Mouse (Mus musculus) liver, embryonic 16.5 days (tissue): ENCODE measurements at regions not wholly inside any gene's neighbourhood (a gene's known extent, or its start where the extent isn't known, plus 50 kb on each side); places are given as distances from the start of the nearest gene placed in this dataset.

Source experiments
- ATAC-seq: fragments of 200-750 bp; cut with Nextera tagmentation; 2 replicates; pipeline ENCODE4 v1.8.0; 2017; ENCODE audit warnings: low read depth, mild to moderate bottlenecking, moderate number of reproducible peaks, moderate library complexity
- H3K27ac ChIP-seq: fragments of 300-500 bp; sonication (generic); 2 replicates; pipeline ENCODE4 v1.5.1; 2014; ENCODE audit warnings: mild to moderate bottlenecking, low read length
- H3K27me3 ChIP-seq: fragments of 300-500 bp; sonication (generic); 2 replicates; pipeline ENCODE4 v1.6.1; 2014; ENCODE audit warnings: low read depth, low read length, mixed read lengths; ENCODE audit not compliant: control insufficient read depth, insufficient read depth
- H3K36me3 ChIP-seq: fragments of 300-500 bp; sonication (generic); 2 replicates; pipeline ENCODE4 v1.6.1; 2014; ENCODE audit warnings: mild to moderate bottlenecking; ENCODE audit not compliant: control insufficient read depth, insufficient read depth
- H3K4me1 ChIP-seq: fragments of 300-500 bp; sonication (generic); 2 replicates; pipeline ENCODE4 v1.6.1; 2014; ENCODE audit warnings: low read depth, low read length, mixed read lengths; ENCODE audit not compliant: control insufficient read depth
- H3K4me2 ChIP-seq: fragments of 300-500 bp; sonication (generic); 2 replicates; pipeline ENCODE4 v1.6.1; 2014; ENCODE audit warnings: low read depth, low read length, mixed read lengths
- H3K4me3 ChIP-seq: fragments of 300-500 bp; sonication (generic); 2 replicates; pipeline ENCODE4 v1.5.1; 2014; ENCODE audit warnings: low read depth, mild to moderate bottlenecking, low read length
- H3K9ac ChIP-seq: fragments of 300-500 bp; sonication (generic); 2 replicates; pipeline ENCODE4 v1.6.1; 2014; ENCODE audit warnings: low read depth, low read length
- H3K9me3 ChIP-seq: fragments of 300-500 bp; sonication (generic); replicated peaks from 2 replicates; pipeline ENCODE4 v1.6.1; 2016; ENCODE audit warnings: low read length; ENCODE audit not compliant: control insufficient read depth
- WGBS: fragments of 180-500 bp; shearing (Covaris S2); extraction: QIAGEN DNeasy Blood & Tissue Kit; methylation state at CpG from one replicate; pipeline ENCODE4 v1.1.7; 2014; ENCODE audit not compliant: insufficient replicate concordance; 5-methylcytosine and 5-hydroxymethylcytosine counted together

GRCm38 (mm10) chr10:61001745-61002160 is 87.4 kb upstream of the Pcbd1 start:
- no peak for ATAC-seq
- Histone ChIP-seq H3K27ac (no peak overlapping the region), H3K4me3 (no peak overlapping the region), H3K9me3 (no peaks in the 10 kb centered on the region), H3K4me1 (no peaks in the 10 kb centered on the region), H3K36me3 (no peaks in the 10 kb centered on the region), H3K27me3 (no peaks in the 10 kb centered on the region), H3K9ac (no peak overlapping the region), H3K4me2 (no peak overlapping the region)
- 79% methylated on average over 22 of the region's 22 CpGs for WGBS

DNA sequence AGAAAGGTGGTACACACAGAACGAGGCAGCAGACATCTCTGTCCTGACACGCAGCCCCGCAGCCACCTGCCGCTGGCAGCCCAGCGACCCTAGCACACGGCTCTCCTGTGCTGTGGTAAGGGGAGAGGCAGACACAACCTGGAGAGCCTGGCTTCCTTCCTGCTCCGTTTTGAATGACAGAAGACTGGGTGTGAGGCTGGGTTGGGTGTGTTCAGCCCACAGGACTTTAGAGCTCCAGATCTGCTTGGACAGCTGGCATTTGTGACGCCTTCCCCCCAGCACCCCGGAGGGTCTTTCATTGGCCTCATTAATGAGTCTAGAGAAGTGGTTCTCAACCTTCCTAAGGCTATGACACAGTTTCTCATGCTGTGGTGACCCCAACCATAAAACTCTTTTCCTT is 91.7 kb upstream of the Pcbd1 start:
- Histone ChIP-seq H3K27me3 (no peaks in the 10 kb centered on the region), H3K9me3 (no peaks in the 10 kb centered on the region), H3K4me3 (no peak overlapping the region), H3K36me3 (no peaks in the 10 kb centered on the region), H3K4me2 (no peak overlapping the region), H3K4me1 (no peaks in the 10 kb centered on the region), H3K9ac (no peak overlapping the region), H3K27ac (no peak overlapping the region)
- 51% methylated on average over 9 of the region's 9 CpGs for WGBS
- no peak for ATAC-seq

DNA sequence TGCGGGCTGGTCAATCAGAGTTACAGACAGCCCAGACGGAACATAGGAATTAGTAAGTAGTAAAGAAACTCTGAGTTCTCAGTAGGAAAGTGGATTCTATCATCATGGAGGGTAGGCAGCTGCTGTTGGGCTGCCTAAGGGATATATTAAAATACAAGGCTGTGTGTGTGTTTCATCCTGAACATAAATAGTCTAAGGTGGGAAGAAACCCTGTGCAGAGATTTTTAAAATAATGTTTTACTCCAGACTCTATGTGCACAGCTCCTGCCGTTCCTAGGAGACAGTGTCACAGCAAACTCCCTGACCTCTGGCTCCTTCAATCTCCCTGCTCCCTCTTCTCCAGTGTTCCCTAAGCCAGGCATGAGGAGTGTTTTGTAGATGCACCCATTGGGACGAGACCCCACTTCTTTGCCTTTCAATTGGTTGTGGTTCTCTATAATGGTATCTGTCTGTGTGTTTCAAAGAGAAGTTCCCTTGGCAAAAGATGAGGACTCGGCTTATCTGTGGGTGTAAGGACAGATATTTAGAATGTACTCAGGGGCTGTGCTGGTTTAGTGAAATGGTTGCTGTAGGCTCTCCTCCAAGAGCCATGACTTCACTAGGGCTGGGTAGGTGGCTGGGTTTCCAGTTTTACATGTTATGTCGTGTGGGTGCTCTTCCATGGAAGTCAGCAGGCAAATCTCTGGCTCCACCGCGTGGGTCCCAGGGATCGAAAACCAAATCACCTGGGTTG is 93.1 kb upstream of the Pcbd1 start:
- Histone ChIP-seq H3K9ac (no peak overlapping the region), H3K27ac (no peak overlapping the region), H3K4me2 (no peak overlapping the region), H3K4me3 (no peak overlapping the region), H3K27me3 (no peaks in the 10 kb centered on the region), H3K36me3 (no peaks in the 10 kb centered on the region), H3K9me3 (no peaks in the 10 kb centered on the region), H3K4me1 (no peaks in the 10 kb centered on the region)
- no peak for ATAC-seq
- WGBS = 60% methylated on average over 9 of the region's 9 CpGs

DNA sequence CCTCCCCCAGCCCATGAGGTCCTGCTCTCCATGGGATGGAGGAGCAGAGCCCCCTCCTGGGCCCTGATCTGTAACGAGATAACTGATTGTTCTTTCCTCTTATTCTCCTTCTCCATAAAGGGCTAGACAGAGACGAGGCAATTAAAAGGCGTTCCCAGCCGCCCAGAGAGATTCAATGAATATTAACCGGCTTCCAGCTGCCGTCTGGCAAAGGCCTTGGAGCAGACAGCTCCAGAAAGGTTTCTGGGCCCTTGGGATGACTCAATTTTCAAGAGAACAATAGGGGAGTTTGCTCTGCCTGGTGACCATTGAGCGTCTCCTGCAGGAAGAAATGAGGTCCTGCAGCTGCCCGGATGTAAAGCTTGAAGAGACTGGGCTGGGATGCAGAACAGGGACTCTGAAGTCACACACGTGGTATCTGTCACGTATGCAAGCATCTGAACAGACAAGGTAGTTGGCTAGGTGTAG is 104.0 kb upstream of the Pcbd1 start:
- no peaks in the 10 kb centered on the region for H3K4me1 ChIP-seq
- H3K27ac ChIP-seq = no peak overlapping the region
- WGBS = 14% methylated on average over 10 of the region's 10 CpGs
- H3K9me3 ChIP-seq = no peaks in the 10 kb centered on the region
- H3K36me3 ChIP-seq = no peaks in the 10 kb centered on the region
- no peak for ATAC-seq
- H3K4me3 ChIP-seq = no peak overlapping the region
- H3K9ac ChIP-seq = no peak overlapping the region
- H3K4me2 ChIP-seq = no peak overlapping the region
- H3K27me3 ChIP-seq = no peaks in the 10 kb centered on the region

GRCm38 (mm10) chr10:60981770-60982169 is 107.4 kb upstream of the Pcbd1 start:
- no peaks in the 10 kb centered on the region for H3K36me3 ChIP-seq
- no peak overlapping the region for H3K9ac ChIP-seq
- H3K9me3 ChIP-seq = no peaks in the 10 kb centered on the region
- H3K4me3 ChIP-seq = no peak overlapping the region
- WGBS = 50% methylated on average over 6 of the region's 6 CpGs
- H3K27ac ChIP-seq = no peak overlapping the region
- ATAC-seq = no peak
- no peaks in the 10 kb centered on the region for H3K27me3 ChIP-seq
- H3K4me2 ChIP-seq = no peak overlapping the region
- no peaks in the 10 kb centered on the region for H3K4me1 ChIP-seq

DNA sequence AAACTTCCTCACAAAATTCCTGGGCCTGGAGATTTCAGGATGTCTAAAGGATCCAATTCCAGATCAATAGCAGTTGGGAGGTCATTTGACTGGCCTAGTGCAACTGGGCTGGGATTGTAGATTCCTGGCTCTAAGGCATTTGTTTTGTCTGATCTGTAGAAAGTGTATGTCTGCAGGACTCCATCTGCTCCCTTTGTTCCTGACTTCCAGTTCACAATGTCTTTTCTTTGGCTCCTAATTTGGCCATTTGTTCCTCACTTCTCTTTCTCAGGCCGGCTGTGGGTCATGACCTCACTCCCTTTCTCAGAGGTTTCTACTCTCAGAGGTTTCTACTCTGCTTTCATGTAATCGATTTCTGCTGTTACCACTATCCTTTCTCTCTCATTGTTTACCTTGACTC is 115.5 kb upstream of the Pcbd1 start:
- Histone ChIP-seq H3K4me1 (no peaks in the 10 kb centered on the region), H3K9me3 (no peaks in the 10 kb centered on the region), H3K27me3 (no peaks in the 10 kb centered on the region), H3K27ac (no peak overlapping the region), H3K4me3 (no peak overlapping the region), H3K9ac (no peak overlapping the region), H3K36me3 (no peaks in the 10 kb centered on the region), H3K4me2 (no peak overlapping the region)
- no peak for ATAC-seq
- 43% methylated on average over 2 of the region's 2 CpGs for WGBS

DNA sequence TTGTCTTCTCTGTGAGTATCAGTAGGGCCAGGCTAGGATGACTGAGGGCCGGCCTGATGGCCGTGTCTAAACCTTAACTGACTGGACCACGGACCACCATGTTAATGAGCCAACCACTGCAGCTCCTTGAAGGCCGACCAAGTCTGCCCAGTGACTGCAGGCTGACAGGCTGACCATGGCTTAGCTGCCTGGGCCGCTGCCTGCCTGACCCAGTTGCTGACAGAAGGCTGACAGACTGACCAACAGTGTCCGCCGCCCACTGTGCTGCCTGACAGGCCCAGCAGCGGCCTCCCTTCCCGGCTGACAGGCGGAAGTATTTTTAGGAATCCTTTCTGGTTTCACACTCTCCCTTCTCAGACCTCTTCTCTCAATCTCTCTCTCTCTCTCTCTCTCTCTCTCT is 124.3 kb upstream of the Pcbd1 start:
- Histone ChIP-seq H3K4me3 (no peak overlapping the region), H3K4me1 (no peaks in the 10 kb centered on the region), H3K27ac (no peak overlapping the region), H3K9me3 (no peaks in the 10 kb centered on the region), H3K27me3 (no peaks in the 10 kb centered on the region), H3K9ac (no peak overlapping the region), H3K4me2 (no peak overlapping the region), H3K36me3 (no peaks in the 10 kb centered on the region)
- 66% methylated on average over 10 of the region's 10 CpGs for WGBS
- no peak for ATAC-seq

GRCm38 (mm10) chr10:60957820-60958233 is 126.4 kb upstream of the Unc5b start:
- no peak overlapping the region for H3K27ac ChIP-seq
- no peak for ATAC-seq
- H3K4me2 ChIP-seq = no peak overlapping the region
- H3K9me3 ChIP-seq = no peaks in the 10 kb centered on the region
- H3K4me3 ChIP-seq = no peak overlapping the region
- H3K36me3 ChIP-seq = no peaks in the 10 kb centered on the region
- H3K9ac ChIP-seq = no peak overlapping the region
- WGBS = 26% methylated on average over 17 of the region's 17 CpGs
- no peaks in the 10 kb centered on the region for H3K27me3 ChIP-seq
- H3K4me1 ChIP-seq = no peaks in the 10 kb centered on the region

- no peaks in the 10 kb centered on the region for H3K27me3 ChIP-seq
- no peaks in the 10 kb centered on the region for H3K36me3 ChIP-seq
- WGBS = 52% methylated on average over 9 of the region's 9 CpGs
- H3K9ac ChIP-seq = no peak overlapping the region
- H3K4me1 ChIP-seq = no peaks in the 10 kb centered on the region
- H3K27ac ChIP-seq = no peak overlapping the region
- no peak overlapping the region for H3K4me3 ChIP-seq
- ATAC-seq = no peak
- H3K4me2 ChIP-seq = no peak overlapping the region
- no peaks in the 10 kb centered on the region for H3K9me3 ChIP-seq
These were observed 124.1 kb upstream of the Unc5b start for GRCm38 (mm10) chr10:60955467-60955866.
